Mouse (Mus musculus) left cerebral cortex, postnatal 14 days (tissue): ENCODE results near the gene Hoxb2. TPM values are rescaled to one million over a fixed set of nuclear protein-coding genes. Genes with fewer than 3 reads are reported as not detected.

Source experiments
- DNase-seq, 2 experiments: peaks; one replicate each; pipeline ENCODE4 v3.0.0; 2021 to 2022; ENCODE audit warnings: low spot score in 2 of 2, mixed read lengths in 1 of 2
- intact Hi-C: fragments of 180-260 bp; cut with DNase I; formaldehyde crosslinking; loops from one replicate; pipeline ENCODE4 v1.15.1; 2025
- total RNA-seq, 2 experiments: library from RNA; stranded (reverse); gene quantifications; 2 replicates each; pipeline ENCODE4 v1.2.3; 2021

The Hoxb2 gene
- total RNA-seq, 2 experiments from 2014 or later: not detected

GRCm38 (mm10) chr11:96314671-96315343, 35.5 kb upstream of the Hoxb2 start:
- DNase-seq: no peak
- intact Hi-C loops: loop anchor here (5.0 to 10.0 kb wide), 2 partner anchors 310 to 362 kb away; no protein-coding TSS in a partner anchor

GRCm38 (mm10) chr11:96315344-96315681, 35.0 kb upstream of the Hoxb2 start:
- DNase-seq: no peak
- intact Hi-C loops: loop anchor here (5.0 to 10.0 kb wide), 2 partner anchors 309 to 362 kb away; no protein-coding TSS in a partner anchor

DNA sequence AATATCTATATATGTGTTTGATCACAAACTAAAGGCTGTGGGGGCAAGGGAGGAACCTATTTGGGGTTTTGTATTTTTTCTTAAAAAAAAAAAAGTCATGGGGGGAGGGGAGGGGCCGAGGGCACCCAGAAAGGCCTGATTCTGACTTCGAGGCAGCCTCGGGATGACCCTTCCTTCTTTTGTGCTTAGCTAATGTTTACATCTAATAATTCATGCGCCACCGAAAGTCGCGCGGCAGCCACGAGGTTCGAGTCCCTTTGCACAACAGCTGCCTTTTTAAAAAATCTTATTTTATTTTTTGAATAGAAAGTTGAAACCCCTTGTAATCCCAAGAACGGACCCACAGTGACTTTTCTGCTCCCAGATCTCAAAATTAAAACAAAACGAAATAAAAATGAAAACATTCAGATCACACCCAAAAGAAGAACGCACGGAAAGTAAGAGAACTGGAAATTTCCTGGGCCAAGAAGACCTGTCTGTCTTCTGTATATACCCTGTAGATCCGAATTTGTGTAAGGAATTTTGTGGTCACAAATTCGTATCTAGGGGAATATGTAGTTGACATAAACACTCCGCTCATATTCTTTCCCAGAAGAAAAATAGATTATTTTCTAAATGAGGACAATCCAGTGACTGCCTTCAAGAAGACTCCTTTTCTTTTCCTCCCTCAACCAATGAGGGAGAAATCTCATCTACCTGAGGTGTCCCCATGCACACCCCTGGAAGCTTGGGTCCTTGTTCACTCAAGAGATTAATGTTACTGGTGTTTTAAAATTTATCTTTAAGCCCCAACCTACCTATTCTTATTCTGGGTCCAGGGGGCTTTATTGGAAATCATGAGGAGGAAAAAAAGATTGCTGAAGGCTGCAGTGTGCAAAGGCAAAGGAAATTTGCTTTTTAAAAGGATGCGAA, 33.4 kb upstream of the Hoxb2 start:
- DNase-seq: no peak
- intact Hi-C loops: loop anchor here (5.0 to 10.0 kb wide), 2 partner anchors 308 to 360 kb away; no protein-coding TSS in a partner anchor

GRCm38 (mm10) chr11:96317608-96318367, 32.5 kb upstream of the Hoxb2 start, which contains the start of gene Hoxb4:
Gene Hoxb4 (plus strand): TSS chr11:96318267.
- intact Hi-C loops: loop anchor here (5.0 to 10.0 kb wide), 2 partner anchors 307 to 360 kb away; no protein-coding TSS in a partner anchor

DNA sequence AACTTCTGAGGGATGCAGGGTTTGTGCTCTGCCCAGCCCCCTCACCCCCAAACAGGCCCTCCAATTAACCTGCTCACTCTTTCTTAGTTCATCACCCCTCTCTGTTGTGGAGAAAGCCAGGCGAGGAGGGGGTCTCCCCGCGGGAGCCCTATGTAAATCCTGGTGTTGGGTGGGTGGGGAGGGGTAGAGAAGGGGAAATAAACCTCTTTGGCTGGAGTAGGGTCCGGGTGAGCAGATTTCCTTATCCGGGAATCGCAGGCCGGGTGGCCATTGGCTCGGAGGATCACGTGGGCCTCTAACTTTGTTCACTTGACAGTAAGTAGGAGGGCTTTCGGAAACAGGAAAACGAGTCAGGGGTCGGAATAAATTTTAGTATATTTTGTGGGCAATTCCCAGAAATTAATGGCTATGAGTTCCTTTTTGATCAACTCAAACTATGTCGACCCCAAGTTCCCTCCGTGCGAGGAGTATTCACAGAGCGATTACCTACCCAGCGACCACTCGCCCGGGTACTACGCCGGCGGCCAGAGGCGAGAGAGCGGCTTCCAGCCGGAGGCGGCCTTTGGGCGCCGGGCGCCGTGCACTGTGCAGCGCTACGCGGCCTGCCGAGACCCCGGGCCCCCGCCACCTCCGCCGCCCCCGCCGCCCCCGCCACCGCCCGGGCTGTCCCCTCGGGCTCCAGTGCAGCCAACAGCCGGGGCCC, 31.8 kb upstream of the Hoxb2 start:
- intact Hi-C loops: loop anchor here (5.0 to 10.0 kb wide), 2 partner anchors 306 to 359 kb away; no protein-coding TSS in a partner anchor
- DNase-seq: no peak

More at GRCm38 (mm10) chr11:96317608-96318367, 32.5 kb upstream of the Hoxb2 start, which contains the start of gene Hoxb4:
- no peak for DNase-seq

GRCm38 (mm10) chr11:96319071-96319902, 31.0 kb upstream of the Hoxb2 start:
- no peak for DNase-seq
- intact Hi-C loops: loop anchor here (5.0 to 10.0 kb wide), 2 partner anchors 306 to 358 kb away; no protein-coding TSS in a partner anchor

- intact Hi-C loops: loop anchor here (5.0 to 10.0 kb wide), 2 partner anchors 305 to 357 kb away; no protein-coding TSS in a partner anchor
- no peak for DNase-seq
Observed at GRCm38 (mm10) chr11:96319910-96320309, 30.4 kb upstream of the Hoxb2 start.

- intact Hi-C loops: no loop called here
- no peak for DNase-seq
Observed at GRCm38 (mm10) chr11:96320688-96321087, 29.6 kb upstream of the Hoxb2 start.

GRCm38 (mm10) chr11:96321846-96322245, 28.5 kb upstream of the Hoxb2 start:
- intact Hi-C loops: no loop called here
- no peak for DNase-seq

DNA sequence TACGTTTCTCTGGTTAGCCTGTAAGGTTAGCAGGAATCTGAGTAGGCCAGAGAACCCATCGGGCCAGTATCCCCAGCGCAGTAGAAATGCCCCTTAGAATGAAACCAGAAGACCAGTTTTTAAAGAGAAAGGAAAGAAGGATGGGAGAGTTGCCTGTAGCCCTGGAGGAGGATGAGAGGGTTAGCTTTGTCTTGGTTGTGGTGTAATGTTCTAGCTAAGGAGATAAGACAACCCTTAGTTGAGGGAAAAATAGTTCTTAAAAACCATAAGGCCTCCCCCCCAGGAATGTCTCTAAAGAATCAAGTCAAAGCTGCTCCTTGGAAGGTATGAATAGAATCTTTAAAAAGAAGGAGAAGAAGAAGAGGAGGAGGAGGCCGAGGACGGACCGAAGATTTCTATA, 27.6 kb upstream of the Hoxb2 start:
- DNase-seq: no peak
- intact Hi-C loops: no loop called here

GRCm38 (mm10) chr11:96323154-96323553, 27.2 kb upstream of the Hoxb2 start, which contains the start of gene Hoxb3:
Gene Hoxb3 (plus strand): TSS chr11:96323326.
- intact Hi-C loops: no loop called here
- no peak for DNase-seq

GRCm38 (mm10) chr11:96324125-96324524, 26.2 kb upstream of the Hoxb2 start:
- intact Hi-C loops: no loop called here
- no peak for DNase-seq

DNA sequence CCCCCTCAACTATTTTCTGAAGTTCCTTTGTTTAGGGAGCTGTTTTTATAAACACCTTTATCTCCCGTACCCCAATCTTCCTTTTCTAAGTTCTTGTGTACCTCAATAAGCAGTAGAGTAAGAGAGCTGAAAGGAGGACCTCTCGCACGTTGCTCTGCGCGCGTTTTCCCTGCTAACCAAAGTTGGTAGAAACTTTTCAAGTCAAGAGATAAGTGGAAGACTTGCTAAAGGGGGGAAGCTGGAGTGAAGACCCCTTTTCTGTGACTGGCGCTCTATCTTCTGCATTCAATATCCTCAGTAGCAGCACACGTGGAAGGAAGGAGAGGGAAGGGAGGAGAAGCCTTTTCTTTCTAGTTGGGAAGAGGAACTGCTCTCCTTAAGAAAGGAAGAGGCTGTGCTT, 25.4 kb upstream of the Hoxb2 start:
- intact Hi-C loops: no loop called here
- DNase-seq: no peak

- intact Hi-C loops: no loop called here
- no peak for DNase-seq
Observed at GRCm38 (mm10) chr11:96325747-96326212, 24.5 kb upstream of the Hoxb2 start.

DNA sequence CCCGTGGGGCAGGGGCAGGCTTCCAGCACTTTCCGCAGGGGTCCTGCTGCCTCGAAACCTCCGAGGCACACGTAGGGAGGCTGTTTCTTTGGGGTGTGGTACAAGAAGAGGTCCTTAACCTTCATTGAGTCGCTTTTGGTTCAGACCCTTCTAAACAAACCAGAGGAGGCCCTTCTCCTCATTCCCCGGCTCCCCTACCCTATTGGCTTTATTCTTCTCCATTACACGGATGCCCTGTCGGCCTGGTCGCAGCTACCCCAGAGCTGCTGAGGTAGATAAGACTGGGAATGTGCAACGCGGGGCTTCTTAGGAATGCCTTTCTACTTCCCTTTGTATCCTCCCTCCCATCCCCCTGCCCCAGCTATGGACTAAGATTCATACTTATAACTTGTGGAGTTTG, 23.6 kb upstream of the Hoxb2 start:
- intact Hi-C loops: no loop called here
- no peak for DNase-seq

DNA sequence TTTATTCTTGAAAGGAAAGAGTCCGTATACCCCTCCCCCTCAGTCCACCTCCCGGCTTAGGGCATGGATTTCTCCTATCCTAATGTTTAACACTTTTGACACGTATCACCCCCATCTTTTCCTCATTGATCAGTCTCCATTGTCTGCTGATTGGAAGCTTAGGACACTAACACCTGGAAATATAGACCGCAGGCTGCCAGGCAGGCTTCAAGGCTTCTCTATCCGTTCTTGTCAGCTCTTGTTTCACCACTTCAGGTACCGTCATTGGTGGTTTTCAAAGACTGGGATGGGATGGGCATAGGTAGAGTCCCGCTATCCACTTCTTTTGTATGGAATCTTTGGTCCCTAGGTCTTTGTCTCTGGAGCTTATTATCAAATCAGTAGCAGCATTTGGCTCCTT, 23.2 kb upstream of the Hoxb2 start:
- no peak for DNase-seq
- intact Hi-C loops: no loop called here

- DNase-seq: no peak
- intact Hi-C loops: no loop called here
Observed at GRCm38 (mm10) chr11:96327750-96328149, 22.6 kb upstream of the Hoxb2 start.

DNA sequence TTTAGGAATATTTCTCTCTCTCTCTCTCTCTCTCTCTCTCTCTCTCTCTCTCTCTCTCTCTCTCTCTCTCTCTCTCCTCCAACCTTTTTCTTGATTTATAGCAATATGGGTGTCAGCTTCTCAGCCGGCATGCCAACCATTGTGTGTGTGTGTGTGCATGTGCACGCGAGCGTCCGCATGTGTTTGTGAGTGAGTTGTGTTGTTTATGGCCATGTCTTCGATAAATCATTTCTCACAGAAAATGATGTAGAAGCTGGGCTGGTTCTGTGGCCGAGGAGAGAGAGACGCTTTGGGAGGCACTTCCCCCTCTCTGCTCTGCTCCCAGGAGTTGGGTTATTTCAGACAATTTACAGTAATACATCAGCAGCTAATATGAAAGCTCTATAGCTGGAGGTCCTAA, 21.7 kb upstream of the Hoxb2 start:
- intact Hi-C loops: no loop called here
- DNase-seq: no peak
